8 mouse cellular contexts compared by ENCODE assay signal in the genomic region with DNA sequence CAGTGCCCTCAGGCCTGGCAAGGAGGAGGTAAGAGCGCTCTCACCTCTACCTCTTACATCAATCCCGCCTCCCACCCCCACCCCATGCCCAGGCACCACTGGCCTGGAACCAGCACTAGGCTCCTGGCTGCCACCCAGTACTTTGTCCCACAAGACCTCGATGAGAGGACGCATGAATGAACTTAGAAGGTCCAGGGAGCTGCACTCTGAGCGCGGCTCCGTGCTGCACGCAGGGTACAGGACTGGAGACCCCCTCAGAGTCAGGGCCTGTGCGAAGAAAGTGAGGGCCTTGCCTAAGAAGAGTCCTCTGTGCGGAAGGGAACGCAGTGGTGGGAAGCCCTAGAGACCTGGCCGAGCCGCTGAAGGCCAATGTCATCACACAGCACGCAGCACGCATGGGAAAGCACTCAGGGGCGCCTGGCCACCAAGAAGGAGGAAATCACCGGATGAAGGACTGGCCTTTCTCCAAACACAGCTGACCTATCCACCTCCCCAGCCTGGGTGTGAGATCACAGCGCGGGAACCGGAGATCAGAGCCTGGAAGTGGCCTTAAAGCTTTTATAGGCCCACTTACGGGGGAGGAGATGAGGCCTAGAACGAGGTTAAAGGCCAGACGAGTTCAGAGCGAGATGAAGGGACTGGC. TPM values are rescaled to one million over a fixed set of nuclear protein-coding genes. Genes with fewer than 3 reads are reported as not detected.
DNase-seq lines count a peak whose midpoint lies in the region; ATAC-seq and TF ChIP-seq lines count a peak whose summit lies in the region.

No protein-coding gene starts in this region.

- no peak overlapping the region for H3K9ac ChIP-seq in neural tube, embryonic 15.5 days (replicated peaks)
- no peak overlapping the region for H3K9ac ChIP-seq in forebrain, embryonic 15.5 days (replicated peaks)

- intact Hi-C loops in heart, postnatal 10 days (cut with DNase I) = no loop called here

- H3K27ac ChIP-seq in bone marrow, adult 2 months (ENCODE audit: control insufficient read depth, insufficient read depth, low read depth, low read length, poor library complexity) = peak overlapping the region; percentile 84
- no peak overlapping the region for H3K27ac ChIP-seq in neural tube, embryonic 15.5 days (replicated peaks)
- no peak overlapping the region for H3K27ac ChIP-seq in forebrain, embryonic 15.5 days (replicated peaks)

- H3K4me2 ChIP-seq in neural tube, embryonic 15.5 days = 0 out of 2 replicates have a peak overlapping the region, but pooled peaks have one; percentile 0
- no peak overlapping the region for H3K4me2 ChIP-seq in forebrain, embryonic 15.5 days (replicated peaks)

- no peaks in the 10 kb centered on the region for H3K27me3 ChIP-seq in G1E (ENCODE audit: insufficient read depth, low read length)
- peaks cover 35% of the 10 kb centered on the region for H3K27me3 ChIP-seq in neural tube, embryonic 15.5 days (replicated peaks)
- H3K27me3 ChIP-seq in forebrain, embryonic 15.5 days = peaks cover 20% of the 10 kb centered on the region

- TF ChIP-seq CTCF in G1E (IDR thresholded peaks at IDR 0.05; ENCODE audit: low read depth, low read length) = no peak
- TF ChIP-seq CTCF in bone marrow, adult 2 months (IDR thresholded peaks at IDR 0.05; ENCODE audit: control insufficient read depth, insufficient read depth, low read length) = no peak

- peaks cover 88% of the 10 kb centered on the region for H3K4me1 ChIP-seq in G1E (ENCODE audit: insufficient read depth, low read depth, low read length)
- peaks cover 15% of the 10 kb centered on the region for H3K4me1 ChIP-seq in bone marrow, adult 2 months (ENCODE audit: control insufficient read depth, insufficient read depth, low read length)
- peaks cover 18% of the 10 kb centered on the region for H3K4me1 ChIP-seq in neural tube, embryonic 15.5 days
- peaks cover 18% of the 10 kb centered on the region for H3K4me1 ChIP-seq in forebrain, embryonic 15.5 days

- peaks cover 65% of the 10 kb centered on the region for H3K36me3 ChIP-seq in G1E (replicated peaks)
- H3K36me3 ChIP-seq in neural tube, embryonic 15.5 days = no peaks in the 10 kb centered on the region
- H3K36me3 ChIP-seq in forebrain, embryonic 15.5 days = no peaks in the 10 kb centered on the region

- WGBS in bone marrow, adult 2 months = 72% methylated on average over 24 of the region's 24 CpGs
- 58% methylated on average over 24 of the region's 24 CpGs for WGBS in neural tube, embryonic 15.5 days
- 77% methylated on average over 24 of the region's 24 CpGs for WGBS in forebrain, embryonic 15.5 days

- TF ChIP-seq POLR2A in bone marrow, adult 2 months (IDR thresholded peaks at IDR 0.05; ENCODE audit: borderline replicate concordance, control insufficient read depth, low read depth, low read length) = no peak

- no peak for ATAC-seq in G1E (ENCODE audit: extremely low read depth, insufficient number of reproducible peaks, low FRiP score, poor library complexity, severe bottlenecking)
- ATAC-seq in neural tube, embryonic 15.5 days (ENCODE audit: low FRiP score) = no peak
- ATAC-seq in erythroid progenitor cell, adult 5-6 weeks (replicated peaks; ENCODE audit: low FRiP score, poor library complexity, severe bottlenecking) = no peak
- ATAC-seq in forebrain, embryonic 15.5 days (replicated peaks) = no peak

- H3K9me3 ChIP-seq in G1E (replicated peaks) = 0 out of 2 replicates have a peak, but pooled peaks cover 2% of the 10 kb centered on the region
- no peaks in the 10 kb centered on the region for H3K9me3 ChIP-seq in neural tube, embryonic 15.5 days (replicated peaks)
- H3K9me3 ChIP-seq in forebrain, embryonic 15.5 days = no peaks in the 10 kb centered on the region

- no peak for DNase-seq in G1E (ENCODE audit: low spot score)
- peak; percentile 79 to 82 for DNase-seq in heart, postnatal 10 days
- DNase-seq in kidney, postnatal 4 days = peak; percentile 82 to 88
- DNase-seq in right cerebral cortex, postnatal 14 days = no peak

- H3K4me3 ChIP-seq in G1E (ENCODE audit: low read depth, low read length) = peak overlapping the region; percentile 86
- no peak overlapping the region for H3K4me3 ChIP-seq in bone marrow, adult 2 months (replicated peaks; ENCODE audit: control insufficient read depth, low read depth, low read length)
- no peak overlapping the region for H3K4me3 ChIP-seq in neural tube, embryonic 15.5 days (replicated peaks)
- no peak overlapping the region for H3K4me3 ChIP-seq in forebrain, embryonic 15.5 days

RNA-seq across cellular contexts. Expression of a gene that starts 4.2 kb away (rescaled TPM):
- total RNA-seq in G1E (2014; fragmentation: Nextera tagmentation) = 77.0 and 95.3 TPM in 2 replicates
- 24.9 and 26.0 TPM in 2 replicates for total RNA-seq in G1E (2017)
- 69.6 and 79.4 TPM in 2 replicates for polyA plus RNA-seq in G1E (2012)
- 21.6 and 49.3 TPM in 2 replicates for polyA plus RNA-seq in bone marrow, adult 2 months (2011; ENCODE audit: insufficient read depth, insufficient read length, low replicate concordance, missing spikeins)
- total RNA-seq in heart, postnatal 10 days (2021) = 10 to 100 TPM; 40.3 to 43.3 TPM
- 2.1 and 5.1 TPM in 2 replicates for polyA plus RNA-seq in neural tube, embryonic 15.5 days (2015; fragmentation: Nextera tagmentation; extraction: Ambion mirVana)
- total RNA-seq in erythroid progenitor cell, adult 5-6 weeks (2015; ENCODE audit: low replicate concordance) = 32.1 and 43.2 TPM in 2 replicates
- total RNA-seq in erythroid progenitor cell, adult 5-6 weeks (2017; ENCODE audit: low replicate concordance) = 31.8 and 52.9 TPM in 2 replicates
- polyA plus RNA-seq in forebrain, embryonic 15.5 days (2015; fragmentation: Nextera tagmentation; extraction: Ambion mirVana) = 2.1 and 2.6 TPM in 2 replicates

RNA-seq across cellular contexts. Expression of a gene that starts 20.9 kb away (rescaled TPM):
- 70.8 and 71.7 TPM in 2 replicates for total RNA-seq in G1E (2014; fragmentation: Nextera tagmentation)
- 46.9 and 49.9 TPM in 2 replicates for total RNA-seq in G1E (2017)
- 375 and 441 TPM in 2 replicates for polyA plus RNA-seq in G1E (2012)
- 62.8 and 68.5 TPM in 2 replicates for polyA plus RNA-seq in bone marrow, adult 2 months (2011; ENCODE audit: insufficient read depth, insufficient read length, low replicate concordance, missing spikeins)
- total RNA-seq in heart, postnatal 10 days (2021) = 10 to 100 TPM in 1 of 2 experiments, 1 to 10 TPM in 1; 9.7 to 14.0 TPM
- 6.8 and 15.4 TPM in 2 replicates for polyA plus RNA-seq in neural tube, embryonic 15.5 days (2015; fragmentation: Nextera tagmentation; extraction: Ambion mirVana)
- 55.5 and 65.8 TPM in 2 replicates for total RNA-seq in erythroid progenitor cell, adult 5-6 weeks (2015; ENCODE audit: low replicate concordance)
- 33.0 and 77.8 TPM in 2 replicates for total RNA-seq in erythroid progenitor cell, adult 5-6 weeks (2017; ENCODE audit: low replicate concordance)
- polyA plus RNA-seq in forebrain, embryonic 15.5 days (2015; fragmentation: Nextera tagmentation; extraction: Ambion mirVana) = 14.6 and 16.3 TPM in 2 replicates

RNA-seq across cellular contexts. Expression of a gene that starts 29.8 kb away (rescaled TPM):
- total RNA-seq in G1E (2014; fragmentation: Nextera tagmentation) (110 and 112 TPM in 2 replicates), G1E (2017) (100.0 and 146 TPM in 2 replicates)
- 207 and 389 TPM in 2 replicates for polyA plus RNA-seq in G1E (2012)
- polyA plus RNA-seq in bone marrow, adult 2 months (2011; ENCODE audit: insufficient read depth, insufficient read length, low replicate concordance, missing spikeins) = 41.8 and 95.4 TPM in 2 replicates
- total RNA-seq in heart, postnatal 10 days (2021) = 10 to 100 TPM; 37.9 to 41.8 TPM
- 189 and 207 TPM in 2 replicates for polyA plus RNA-seq in neural tube, embryonic 15.5 days (2015; fragmentation: Nextera tagmentation; extraction: Ambion mirVana)
- total RNA-seq in erythroid progenitor cell, adult 5-6 weeks (2015; ENCODE audit: low replicate concordance) = 39.4 and 53.7 TPM in 2 replicates
- total RNA-seq in erythroid progenitor cell, adult 5-6 weeks (2017; ENCODE audit: low replicate concordance) = 12.3 and 15.5 TPM in 2 replicates
- polyA plus RNA-seq in forebrain, embryonic 15.5 days (2015; fragmentation: Nextera tagmentation; extraction: Ambion mirVana) = 187 TPM in 2 replicates

Comparison
In these comparisons a context has a peak if more than half of its experiments do, and no peak if none do; other contexts are left out.
1. DNase-seq: peak in heart, postnatal 10 days (2 of 2) and kidney, postnatal 4 days (2 of 2); none in G1E (single experiment) and right cerebral cortex, postnatal 14 days (single experiment).